Mouse (Mus musculus) monocyte, adult 5-6 weeks (primary cell): ENCODE measurements around the gene Dazap1. TPM values are rescaled to one million over a fixed set of nuclear protein-coding genes. Genes with fewer than 3 reads are reported as not detected.

Experiments
- ATAC-seq: fragments of 153-309, 156-312 bp; replicated peaks from 2 replicates; pipeline ENCODE4 v1.8.0; 2017; ENCODE audit warnings: mild to moderate bottlenecking; ENCODE audit not compliant: low TSS enrichment, insufficient number of reproducible peaks, severe bottlenecking, poor library complexity, low FRiP score
- total RNA-seq: library from RNA; stranded (forward); fragments of 200-1000, 200-491, 200-594 nt; gene quantifications from 3 replicates; pipeline ENCODE4 v1.2.3, GENCODE M21; 2017

Gene Dazap1
- total RNA-seq, 1 experiment from 2014 or later = 92.5 TPM

- no peak for ATAC-seq
Measured at GRCm38 (mm10) chr10:80331636-80332524, 70.6 kb downstream of the Dazap1 start.

GRCm38 (mm10) chr10:80332525-80332989 lies 71.3 kb downstream of the Dazap1 start:
- no peak for ATAC-seq

- no peak for ATAC-seq
Measured at GRCm38 (mm10) chr10:80336263-80336662, 75.0 kb downstream of the Dazap1 start.

Other genes starting within 250 kb of the Dazap1 start
- 356 to 478 TPM (median 365 TPM) in 3 replicates for gene Arhgap45, start 244.8 kb upstream of the Dazap1 start, total RNA-seq
- 83.4 to 130 TPM (median 95.9 TPM) in 3 replicates for gene Polr2e, start 221.7 kb upstream of the Dazap1 start, total RNA-seq
- gene Gpx4, start 214.3 kb upstream of the Dazap1 start, total RNA-seq = 250 to 253 TPM (median 251 TPM) in 3 replicates
- 50.6 to 75.0 TPM (median 51.9 TPM) in 3 replicates for gene Sbno2, start 155.9 kb upstream of the Dazap1 start, total RNA-seq
- 155 to 177 TPM (median 155 TPM) in 3 replicates for gene Stk11, start 145.7 kb upstream of the Dazap1 start, total RNA-seq
- gene Atp5d, start 122.9 kb upstream of the Dazap1 start, total RNA-seq = 26.1 to 49.8 TPM (median 29.5 TPM) in 3 replicates
- gene Cbarp, start 120.7 kb upstream of the Dazap1 start, total RNA-seq = 0.29 to 5.8 TPM (median 4.1 TPM) in 3 replicates
- 27.3 to 65.5 TPM (median 29.9 TPM) in 3 replicates for gene Midn, start 113.2 kb upstream of the Dazap1 start, total RNA-seq
- gene Cirbp, start 95.5 kb upstream of the Dazap1 start, total RNA-seq = 137 to 163 TPM (median 145 TPM) in 3 replicates
- gene 1600002K03Rik, start 88.5 kb upstream of the Dazap1 start, total RNA-seq = 16.2 to 29.1 TPM (median 18.0 TPM) in 3 replicates
- 1.0 TPM in 1 of 3 replicates, not detected in the others for gene Efna2, start 82.0 kb upstream of the Dazap1 start, total RNA-seq
- gene Mum1, start 35.1 kb upstream of the Dazap1 start, total RNA-seq = 43.7 to 46.7 TPM (median 46.2 TPM) in 3 replicates
- gene Ndufs7, start 12.4 kb upstream of the Dazap1 start, total RNA-seq = 60.9 to 74.8 TPM (median 61.4 TPM) in 3 replicates
- gene Gamt, start 474 bp upstream of the Dazap1 start, total RNA-seq = 3.8 to 4.7 TPM in 2 of 3 replicates, not detected in the other
- 1,267 to 1,604 TPM (median 1,393 TPM) in 3 replicates for gene Rps15, start 31.0 kb downstream of the Dazap1 start, total RNA-seq
- gene Apc2, start 34.5 kb downstream of the Dazap1 start, total RNA-seq = 2.3 TPM in 1 of 3 replicates, not detected in the others
- 23.5 to 28.1 TPM (median 27.6 TPM) in 3 replicates for gene 2310011J03Rik, start 59.1 kb downstream of the Dazap1 start, total RNA-seq
- 0.57 TPM in 1 of 3 replicates, not detected in the others for gene Pcsk4, start 68.0 kb downstream of the Dazap1 start, total RNA-seq
- gene Reep6, start 68.5 kb downstream of the Dazap1 start, total RNA-seq = not detected in 3 replicates
- gene Adamtsl5, start 86.9 kb downstream of the Dazap1 start, total RNA-seq = 0.10 to 0.43 TPM in 2 of 3 replicates, not detected in the other
- not detected in 3 replicates for gene Plk5, start 95.0 kb downstream of the Dazap1 start, total RNA-seq
- 4.1 to 5.3 TPM (median 5.2 TPM) in 3 replicates for gene Mex3d, start 126.2 kb downstream of the Dazap1 start, total RNA-seq
- 11.4 to 34.6 TPM (median 18.6 TPM) in 3 replicates for gene Mbd3, start 138.1 kb downstream of the Dazap1 start, total RNA-seq
- 56.9 to 82.5 TPM (median 76.8 TPM) in 3 replicates for gene Uqcr11, start 145.3 kb downstream of the Dazap1 start, total RNA-seq
- gene Tcf3, start 172.2 kb downstream of the Dazap1 start, total RNA-seq = 18.9 to 30.0 TPM (median 26.1 TPM) in 3 replicates
- gene Onecut3, start 233.3 kb downstream of the Dazap1 start, total RNA-seq = not detected in 3 replicates